Mouse (Mus musculus) G1E (cell line): ENCODE measurements around the gene Nrp2. TPM values are rescaled to one million over a fixed set of nuclear protein-coding genes. Genes with fewer than 3 reads are reported as not detected.

Experiments
- ATAC-seq: 2 replicates; pipeline ENCODE4 v1.8.0; 2016; ENCODE audit warnings: mild to moderate bottlenecking; ENCODE audit not compliant: insufficient number of reproducible peaks, poor library complexity, low FRiP score, severe bottlenecking; ENCODE audit errors: extremely low read depth
- DNase-seq: peaks from one replicate; pipeline ENCODE4 v3.0.0; 2012; ENCODE audit warnings: low spot score
- H3K27me3 ChIP-seq: 2 replicates; pipeline ENCODE4 v1.6.1; 2012; ENCODE audit warnings: mild to moderate bottlenecking, low read length, inconsistent platforms; ENCODE audit not compliant: insufficient read depth
- H3K36me3 ChIP-seq: replicated peaks from 2 replicates; pipeline ENCODE3; 2012; ENCODE audit warnings: mild to moderate bottlenecking, inconsistent platforms
- H3K4me1 ChIP-seq: 2 replicates; pipeline ENCODE4 v1.6.1; 2012; ENCODE audit warnings: low read depth, low read length, inconsistent platforms, mixed read lengths; ENCODE audit not compliant: insufficient read depth
- H3K4me3 ChIP-seq: 2 replicates; pipeline ENCODE4 v1.5.1; 2012; ENCODE audit warnings: low read depth, mild to moderate bottlenecking, inconsistent platforms, low read length, moderate library complexity, mixed read lengths
- H3K9me3 ChIP-seq: replicated peaks from 2 replicates; pipeline ENCODE4 v1.6.1; 2012; ENCODE audit warnings: inconsistent platforms
- CTCF ChIP-seq: IDR thresholded peaks from 2 replicates; pipeline ENCODE4 v1.5.1; 2012; ENCODE audit warnings: low read depth, low read length, inconsistent platforms, mixed read lengths
- GATA1 ChIP-seq: IDR thresholded peaks from 2 replicates; pipeline ENCODE4 v1.6.1; 2012; ENCODE audit warnings: borderline replicate concordance, low read length, inconsistent platforms, mixed read lengths
- GATA2 ChIP-seq: IDR thresholded peaks from 2 replicates; pipeline ENCODE4 v1.6.1; 2012; ENCODE audit warnings: low read depth, low read length, inconsistent platforms, borderline replicate concordance
- POLR2AphosphoS5 ChIP-seq: IDR thresholded peaks from 2 replicates; pipeline ENCODE4 v1.6.1; 2012; ENCODE audit warnings: low read depth, low read length, inconsistent platforms; ENCODE audit not compliant: insufficient replicate concordance
- TAL1 ChIP-seq: conservative IDR thresholded peaks from 2 replicates; pipeline ENCODE4 v1.6.1; 2012; ENCODE audit warnings: low read depth, low read length, inconsistent platforms, mixed read lengths
- polyA plus RNA-seq: library from polyadenylated mRNA; stranded (reverse); fragments of >175 nt; gene quantifications from 2 replicates; pipeline ENCODE4 v1.2.3, GENCODE M21; 2012
- total RNA-seq, 2 experiments: library from RNA; stranded (forward) in 1 of 2; stranded (reverse) in 1 of 2; fragments of 200-1000 nt in 1 of 2; fragments of >200 nt in 1 of 2; fragmentation: Nextera tagmentation in 1 of 2; gene quantifications; 2 replicates each; pipeline ENCODE4 v1.2.3; 2014 to 2017

The Nrp2 gene
- total and polyA plus RNA-seq, 3 experiments = 0.07 to 0.16 TPM; not detected in 1

- ATAC-seq (no peak), DNase-seq (no peak)
- no peak for TF ChIP-seq TAL1
- TF ChIP-seq GATA1 = no peak
- no peak for TF ChIP-seq CTCF
- no peak for TF ChIP-seq POLR2AphosphoS5
- no peaks in the 10 kb centered on the region for H3K36me3 ChIP-seq
- peaks cover 26% of the 10 kb centered on the region for H3K27me3 ChIP-seq
- H3K9me3 ChIP-seq = no peaks in the 10 kb centered on the region
- H3K4me3 ChIP-seq = no peak overlapping the region
- H3K4me1 ChIP-seq = peaks cover 8% of the 10 kb centered on the region; the same call in 1 of the 2 replicates
Measured at GRCm38 (mm10) chr1:62727191-62727590, 24.1 kb downstream of the Nrp2 start.

- no peak for DNase-seq
- ATAC-seq = no peak
- no peaks in the 10 kb centered on the region for H3K36me3 ChIP-seq
Measured at GRCm38 (mm10) chr1:62728421-62728820, 25.3 kb downstream of the Nrp2 start.

GRCm38 (mm10) chr1:62728926-62729325 lies 25.8 kb downstream of the Nrp2 start:
- TF ChIP-seq GATA2 (no peak), GATA1 (no peak), TAL1 (no peak), POLR2AphosphoS5 (no peak), CTCF (no peak)
- ATAC-seq (no peak), DNase-seq (no peak)
- Histone ChIP-seq H3K4me1 (peaks cover 8% of the 10 kb centered on the region; the same call in 1 of the 2 replicates), H3K9me3 (no peaks in the 10 kb centered on the region), H3K4me3 (no peak overlapping the region), H3K36me3 (no peaks in the 10 kb centered on the region), H3K27me3 (peaks cover 31% of the 10 kb centered on the region)

More at GRCm38 (mm10) chr1:62728421-62728820, 25.3 kb downstream of the Nrp2 start:
- H3K27me3 ChIP-seq = peaks cover 32% of the 10 kb centered on the region
- TF ChIP-seq GATA2 = no peak
- peaks cover 8% of the 10 kb centered on the region; the same call in 1 of the 2 replicates for H3K4me1 ChIP-seq
- no peaks in the 10 kb centered on the region for H3K9me3 ChIP-seq
- no peak overlapping the region for H3K4me3 ChIP-seq

GRCm38 (mm10) chr1:62729345-62730150 lies 26.5 kb downstream of the Nrp2 start:
- Histone ChIP-seq H3K4me1 (0 out of 2 replicates have a peak, but pooled peaks cover 4% of the 10 kb centered on the region), H3K27me3 (peaks cover 30% of the 10 kb centered on the region), H3K4me3 (no peak overlapping the region), H3K9me3 (no peaks in the 10 kb centered on the region), H3K36me3 (no peaks in the 10 kb centered on the region)
- ATAC-seq (no peak), DNase-seq (no peak)
- TF ChIP-seq TAL1 = no peak
- no peak for TF ChIP-seq GATA1
- TF ChIP-seq CTCF = no peak
- TF ChIP-seq GATA2 = no peak
- no peak for TF ChIP-seq POLR2AphosphoS5

- Histone ChIP-seq H3K4me3 (no peak overlapping the region), H3K9me3 (no peaks in the 10 kb centered on the region), H3K4me1 (0 out of 2 replicates have a peak, but pooled peaks cover 4% of the 10 kb centered on the region), H3K36me3 (no peaks in the 10 kb centered on the region), H3K27me3 (peaks cover 27% of the 10 kb centered on the region)
- DNase-seq (no peak), ATAC-seq (no peak)
- no peak for TF ChIP-seq GATA1
- TF ChIP-seq POLR2AphosphoS5 = no peak
- TF ChIP-seq CTCF = no peak
- TF ChIP-seq TAL1 = no peak
- TF ChIP-seq GATA2 = no peak
Measured at GRCm38 (mm10) chr1:62732036-62732435, 29.0 kb downstream of the Nrp2 start.

- DNase-seq (no peak), ATAC-seq (no peak)
- H3K4me3 ChIP-seq = no peak overlapping the region
- peaks cover 28% of the 10 kb centered on the region for H3K27me3 ChIP-seq
- H3K4me1 ChIP-seq = peaks cover 7% of the 10 kb centered on the region
- H3K9me3 ChIP-seq = no peaks in the 10 kb centered on the region
- H3K36me3 ChIP-seq = no peaks in the 10 kb centered on the region
- TF ChIP-seq CTCF = no peak
Measured at GRCm38 (mm10) chr1:62734420-62734931, 31.4 kb downstream of the Nrp2 start.

- H3K4me3 ChIP-seq = no peak overlapping the region
- H3K36me3 ChIP-seq = no peaks in the 10 kb centered on the region
- no peak for ATAC-seq
- no peaks in the 10 kb centered on the region for H3K9me3 ChIP-seq
- TF ChIP-seq TAL1 (no peak), GATA2 (no peak), POLR2AphosphoS5 (no peak), CTCF (no peak), GATA1 (no peak)
- H3K4me1 ChIP-seq = peaks cover 7% of the 10 kb centered on the region
- DNase-seq = no peak
- peaks cover 29% of the 10 kb centered on the region for H3K27me3 ChIP-seq
Measured at GRCm38 (mm10) chr1:62734980-62735379, 31.9 kb downstream of the Nrp2 start.
